Mouse (Mus musculus): ENCODE data around the gene Ddx49.

Gene Ddx49

GRCm38 (mm10) chr8:70302358-70302890 is at the start of gene Ddx49, which contains the start of gene Cope:
Gene Ddx49 (minus strand): TSS chr8:70302489.
Gene Cope (plus strand): TSS chr8:70302518.
- ATAC-seq (ENCODE audit: insufficient number of reproducible peaks, low FRiP score, low TSS enrichment) = peak; percentile 90

GRCm38 (mm10) chr8:70352000-70352384 is 49.7 kb upstream of the Ddx49 start:
- ATAC-seq (ENCODE audit: insufficient number of reproducible peaks, low FRiP score, low TSS enrichment) = no peak

GRCm38 (mm10) chr8:70351035-70351999 is 49.0 kb upstream of the Ddx49 start:
- no peak for ATAC-seq (ENCODE audit: insufficient number of reproducible peaks, low FRiP score, low TSS enrichment)

- ATAC-seq (ENCODE audit: insufficient number of reproducible peaks, low FRiP score, low TSS enrichment) = no peak
Measured at GRCm38 (mm10) chr8:70347860-70348420, 45.7 kb upstream of the Ddx49 start.

- ATAC-seq (ENCODE audit: insufficient number of reproducible peaks, low FRiP score, low TSS enrichment) = no peak
Measured at GRCm38 (mm10) chr8:70347443-70347842, 45.2 kb upstream of the Ddx49 start.

GRCm38 (mm10) chr8:70344279-70344678 is 42.0 kb upstream of the Ddx49 start:
- no peak for ATAC-seq (ENCODE audit: insufficient number of reproducible peaks, low FRiP score, low TSS enrichment)

- no peak for ATAC-seq (ENCODE audit: insufficient number of reproducible peaks, low FRiP score, low TSS enrichment)
Measured at GRCm38 (mm10) chr8:70343696-70344095, 41.4 kb upstream of the Ddx49 start.

- no peak for ATAC-seq (ENCODE audit: insufficient number of reproducible peaks, low FRiP score, low TSS enrichment)
Measured at GRCm38 (mm10) chr8:70343076-70343475, 40.8 kb upstream of the Ddx49 start.

- peak; percentile 41; the same call in 1 of the 2 replicates for ATAC-seq (ENCODE audit: insufficient number of reproducible peaks, low FRiP score, low TSS enrichment)
Measured at GRCm38 (mm10) chr8:70342007-70342406, 39.7 kb upstream of the Ddx49 start.

- peak; percentile 34; the same call in 1 of the 2 replicates for ATAC-seq (ENCODE audit: insufficient number of reproducible peaks, low FRiP score, low TSS enrichment)
Measured at GRCm38 (mm10) chr8:70340659-70341058, 38.4 kb upstream of the Ddx49 start.

GRCm38 (mm10) chr8:70338931-70339330 is 36.6 kb upstream of the Ddx49 start:
- ATAC-seq (ENCODE audit: insufficient number of reproducible peaks, low FRiP score, low TSS enrichment) = no peak

- no peak for ATAC-seq (ENCODE audit: insufficient number of reproducible peaks, low FRiP score, low TSS enrichment)
Measured at GRCm38 (mm10) chr8:70332878-70333202, 30.6 kb upstream of the Ddx49 start.

GRCm38 (mm10) chr8:70332070-70332877 is 30.0 kb upstream of the Ddx49 start:
- peak; percentile 78 for ATAC-seq (ENCODE audit: insufficient number of reproducible peaks, low FRiP score, low TSS enrichment)

GRCm38 (mm10) chr8:70331526-70331925 is 29.2 kb upstream of the Ddx49 start:
- ATAC-seq (ENCODE audit: insufficient number of reproducible peaks, low FRiP score, low TSS enrichment) = no peak

GRCm38 (mm10) chr8:70330741-70331364 is 28.6 kb upstream of the Ddx49 start:
- no peak for ATAC-seq (ENCODE audit: insufficient number of reproducible peaks, low FRiP score, low TSS enrichment)

- no peak for ATAC-seq (ENCODE audit: insufficient number of reproducible peaks, low FRiP score, low TSS enrichment)
Measured at GRCm38 (mm10) chr8:70329835-70330740, 27.8 kb upstream of the Ddx49 start.

GRCm38 (mm10) chr8:70329124-70329834 is 27.0 kb upstream of the Ddx49 start, which contains the start of gene Gdf1:
Gene Gdf1 (plus strand): TSS chr8:70329817.
- ATAC-seq (ENCODE audit: insufficient number of reproducible peaks, low FRiP score, low TSS enrichment) = no peak

- ATAC-seq (ENCODE audit: insufficient number of reproducible peaks, low FRiP score, low TSS enrichment) = no peak
Measured at GRCm38 (mm10) chr8:70327512-70327911, 25.2 kb upstream of the Ddx49 start.
